Mouse (Mus musculus) cerebellum, adult 2 months (tissue): ENCODE measurements at regions not wholly inside any gene's neighbourhood (a gene's known extent, or its start where the extent isn't known, plus 50 kb on each side); places are given as distances from the start of the nearest gene placed in this dataset.

Experiments used
- CTCF ChIP-seq: fragments of 200-500 bp; IDR thresholded peaks from 2 replicates; pipeline ENCODE4 v1.5.1; 2011; ENCODE audit warnings: low read depth, mild to moderate bottlenecking, control low read depth, low read length, moderate library complexity, borderline replicate concordance; ENCODE audit not compliant: insufficient read depth
- POLR2A ChIP-seq: fragments of 200-500 bp; IDR thresholded peaks from 2 replicates; pipeline ENCODE4 v1.6.1; 2011; ENCODE audit warnings: low read length, control low read depth, borderline replicate concordance; ENCODE audit not compliant: insufficient read depth

DNA sequence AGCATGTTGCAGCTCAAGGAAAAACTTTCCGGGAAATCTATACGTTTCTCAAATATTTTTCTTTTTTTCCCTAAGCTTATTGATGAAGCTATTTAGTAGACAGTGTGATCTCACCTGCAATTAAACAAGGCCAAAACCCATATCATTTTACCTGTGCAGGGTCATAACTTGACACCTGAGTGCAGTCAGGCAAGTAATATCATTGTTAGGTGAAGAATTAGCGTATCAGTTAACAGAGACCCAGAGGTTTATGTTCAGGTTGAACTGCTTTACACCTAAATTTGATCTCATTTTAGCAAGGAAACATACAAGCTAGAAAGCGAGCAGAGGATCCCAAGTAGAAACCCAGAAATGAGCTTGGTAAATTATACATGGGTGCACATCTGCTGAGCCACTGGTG is 178.6 kb upstream of the Hcn1 start:
- TF ChIP-seq CTCF (no peak), POLR2A (no peak)
